Mouse (Mus musculus) C2C12 (cell line): ENCODE data around the gene Cfap73.

Experiments
- CTCF ChIP-seq: IDR thresholded peaks from one replicate; pipeline ENCODE4 v1.5.1; 2011; ENCODE audit not compliant: control insufficient read depth, insufficient read depth, insufficient read length
- USF1 ChIP-seq: IDR thresholded peaks from one replicate; pipeline ENCODE4 v1.6.1; 2011; ENCODE audit warnings: low read depth, mild to moderate bottlenecking, control low read depth, moderate library complexity

- no peak for TF ChIP-seq CTCF
- no peak for TF ChIP-seq USF1
Observed at GRCm38 (mm10) chr5:120679676-120680555, 45.9 kb upstream of the Cfap73 start.
